Mouse (Mus musculus) ovary, postnatal 10 days (tissue): ENCODE measurements around the gene Plcl1.
"Not testable (repeated sequence)": the region's sequence is repeated elsewhere in the genome, so short reads cannot be mapped to it uniquely, and the experiment has no call there.

Source experiments
- DNase-seq: peaks from one replicate; pipeline ENCODE4 v3.0.0; 2022; ENCODE audit warnings: low spot score

Gene Plcl1

GRCm38 (mm10) chr1:55445043-55445688, 39.4 kb downstream of the Plcl1 start:
- no peak for DNase-seq

GRCm38 (mm10) chr1:55445689-55446044, 39.9 kb downstream of the Plcl1 start:
- no peak for DNase-seq

DNA sequence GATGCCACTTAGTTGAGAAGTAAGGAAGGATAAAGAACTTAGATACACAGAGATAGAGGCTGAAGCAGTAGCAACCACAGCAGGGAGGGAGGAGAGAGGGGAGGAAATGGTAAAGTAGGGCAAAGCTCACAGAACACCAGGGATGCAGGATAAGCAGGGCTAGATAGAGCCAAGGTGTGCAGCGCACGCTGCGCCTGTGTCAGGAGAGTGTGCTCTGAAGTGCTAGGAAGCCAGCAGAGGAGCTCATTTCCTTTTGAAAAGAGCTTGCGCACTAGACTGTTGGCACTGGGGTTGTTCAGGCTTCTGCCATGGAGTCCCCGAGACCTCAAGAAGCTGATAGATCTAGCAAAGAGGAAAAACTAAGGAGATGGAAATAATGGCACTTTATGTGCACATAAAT, 40.6 kb downstream of the Plcl1 start:
- DNase-seq: no peak

DNA sequence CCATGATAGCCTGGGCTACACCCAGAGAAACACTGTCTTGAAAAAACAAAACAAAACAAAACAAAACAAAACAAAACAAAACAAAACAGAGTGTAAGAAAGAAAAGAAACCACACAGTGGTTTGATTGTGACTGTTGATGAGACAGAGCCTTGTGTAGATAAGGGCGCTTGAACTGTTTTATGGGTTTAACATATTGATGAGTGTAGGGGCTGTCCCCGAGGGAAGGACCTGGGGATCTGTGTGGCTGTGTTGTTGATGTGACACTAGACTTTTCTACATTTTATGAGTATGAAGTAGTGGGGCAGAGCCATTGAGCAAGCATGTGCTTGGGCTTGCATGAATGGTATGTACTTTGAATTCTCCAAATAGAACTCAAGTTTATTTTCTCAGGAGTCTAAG, 41.2 kb downstream of the Plcl1 start:
- DNase-seq: no peak

- no peak for DNase-seq
These were observed 41.9 kb downstream of the Plcl1 start for GRCm38 (mm10) chr1:55447661-55448060.

DNA sequence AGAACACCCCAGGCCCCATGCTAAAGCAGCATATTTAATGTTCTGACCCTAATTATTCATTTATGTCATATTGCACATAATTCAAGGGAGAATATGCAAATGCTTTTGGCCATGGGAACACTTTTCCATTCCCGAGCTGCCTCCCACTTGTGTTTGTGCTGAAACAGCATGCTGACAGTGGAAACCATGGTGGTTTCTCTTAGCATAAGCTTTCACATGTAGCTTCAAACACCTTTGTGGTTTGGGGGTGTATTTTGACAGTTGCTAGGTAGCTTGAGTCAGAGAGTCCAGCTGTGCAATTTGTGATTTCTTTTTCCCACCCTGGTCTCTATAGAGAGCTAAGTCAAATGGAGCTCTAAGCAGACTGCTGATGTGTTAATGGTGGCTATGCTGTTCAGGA, 42.4 kb downstream of the Plcl1 start:
- DNase-seq: no peak

- DNase-seq: no peak
These were observed 44.1 kb downstream of the Plcl1 start for GRCm38 (mm10) chr1:55449779-55450178.

GRCm38 (mm10) chr1:55454119-55454518, 48.4 kb downstream of the Plcl1 start:
- no peak for DNase-seq

GRCm38 (mm10) chr1:55462301-55462700, 56.6 kb downstream of the Plcl1 start:
- no peak for DNase-seq

DNA sequence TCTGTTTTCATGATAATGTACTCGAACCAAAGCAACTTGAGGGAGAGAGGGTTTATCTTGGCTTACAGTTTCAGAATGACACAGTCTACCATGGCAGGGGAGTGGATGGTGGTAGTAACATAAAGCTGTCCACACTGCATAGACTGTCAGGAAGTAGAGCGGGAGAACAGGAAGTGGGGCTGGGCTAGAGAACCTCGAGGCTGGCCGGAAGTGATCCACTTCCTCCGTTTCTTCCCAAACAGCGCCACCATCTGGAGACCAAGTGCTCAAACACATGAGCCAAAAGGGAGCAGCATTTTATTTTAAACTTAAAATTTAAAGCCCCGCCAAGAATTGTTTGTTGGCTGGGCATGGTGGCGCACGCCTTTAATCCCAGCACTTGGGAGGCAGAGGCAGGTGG, 68.0 kb downstream of the Plcl1 start:
- DNase-seq: no peak

DNA sequence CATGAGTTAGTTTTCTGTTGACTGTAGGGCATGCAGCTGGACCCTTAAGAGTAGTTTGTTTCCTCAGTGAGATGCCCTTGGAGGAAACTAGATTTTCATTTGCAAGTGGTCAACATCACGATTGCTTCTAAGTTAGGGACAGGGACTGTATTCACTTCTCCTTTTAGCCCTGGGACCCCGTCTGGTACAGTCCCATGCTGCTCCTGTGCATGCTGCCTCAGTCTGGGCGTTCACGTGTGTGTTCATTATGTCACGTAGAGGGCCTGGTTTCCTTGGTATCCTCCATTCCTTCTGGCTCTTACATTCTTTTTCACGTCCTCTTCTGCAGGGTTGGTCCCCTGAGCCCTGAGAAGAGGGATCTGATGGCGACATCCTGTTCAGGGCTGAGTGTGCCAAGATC, 69.3 kb downstream of the Plcl1 start:
- no peak for DNase-seq

- not testable (repeated sequence) for DNase-seq
These were observed 81.7 kb downstream of the Plcl1 start for GRCm38 (mm10) chr1:55487371-55487770.

DNA sequence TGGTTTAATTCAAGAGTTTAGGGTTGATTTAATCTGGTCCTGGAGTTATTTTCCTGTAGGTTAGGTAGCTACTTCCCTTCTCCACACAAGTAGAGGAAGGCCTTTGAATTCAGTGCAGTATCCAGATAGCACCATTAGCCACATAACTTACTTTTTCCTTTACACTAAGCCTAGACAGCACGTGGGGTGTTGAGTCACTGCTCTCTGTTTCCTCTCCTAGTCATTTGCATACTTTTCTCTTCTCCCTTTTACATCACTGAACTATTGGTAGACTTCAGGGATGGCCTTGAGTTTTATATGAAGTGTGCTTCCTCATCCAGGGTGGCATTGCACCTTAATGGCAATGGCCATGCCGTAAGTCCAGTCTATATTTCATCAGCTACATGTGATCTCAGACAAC, 82.5 kb downstream of the Plcl1 start:
- DNase-seq: no peak

- DNase-seq: no peak
These were observed 83.6 kb downstream of the Plcl1 start for GRCm38 (mm10) chr1:55489355-55489754.

DNA sequence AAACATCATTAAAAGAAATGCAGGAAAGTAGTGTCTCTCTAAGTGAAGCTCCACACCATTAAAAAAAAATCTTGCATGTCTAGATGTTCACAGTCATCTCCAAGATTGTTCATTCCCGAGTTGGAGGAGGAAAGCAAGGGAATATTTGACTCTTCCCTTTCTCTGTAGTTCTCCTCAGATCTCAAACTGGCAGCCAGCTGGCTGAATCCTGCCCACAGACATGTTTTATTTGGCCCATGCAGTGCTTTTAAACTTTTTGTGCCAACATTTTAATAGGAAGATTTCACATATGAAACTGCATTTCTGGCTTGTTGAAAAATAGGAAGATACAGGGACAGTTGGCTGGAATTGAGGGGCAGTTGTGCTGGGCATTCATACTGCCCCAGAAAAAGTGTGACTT, 94.2 kb downstream of the Plcl1 start:
- no peak for DNase-seq

- no peak for DNase-seq
These were observed 95.4 kb downstream of the Plcl1 start for GRCm38 (mm10) chr1:55500981-55501682.

- DNase-seq: no peak
These were observed 100.1 kb downstream of the Plcl1 start for GRCm38 (mm10) chr1:55505811-55506210.

- no peak for DNase-seq
These were observed 101.3 kb downstream of the Plcl1 start for GRCm38 (mm10) chr1:55507061-55507460.

DNA sequence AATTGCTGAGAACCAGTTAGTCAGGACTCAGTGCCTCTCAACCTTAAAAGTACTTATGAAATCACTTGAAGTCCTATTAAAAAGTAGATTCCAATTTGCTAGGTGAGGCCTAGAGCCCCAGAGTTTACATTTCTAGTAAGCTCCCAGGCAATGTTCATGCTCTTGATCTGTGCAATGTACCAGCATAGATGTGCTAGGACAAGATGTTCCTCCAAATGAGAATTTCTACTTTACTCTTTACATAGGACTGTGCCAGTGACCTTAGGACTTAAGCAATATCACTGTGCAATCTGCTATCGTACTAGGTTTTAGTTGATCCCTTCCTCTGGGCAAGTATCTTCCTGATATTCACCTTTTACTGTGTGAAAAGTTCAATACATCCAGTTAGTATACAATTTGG, 103.9 kb downstream of the Plcl1 start:
- no peak for DNase-seq

DNA sequence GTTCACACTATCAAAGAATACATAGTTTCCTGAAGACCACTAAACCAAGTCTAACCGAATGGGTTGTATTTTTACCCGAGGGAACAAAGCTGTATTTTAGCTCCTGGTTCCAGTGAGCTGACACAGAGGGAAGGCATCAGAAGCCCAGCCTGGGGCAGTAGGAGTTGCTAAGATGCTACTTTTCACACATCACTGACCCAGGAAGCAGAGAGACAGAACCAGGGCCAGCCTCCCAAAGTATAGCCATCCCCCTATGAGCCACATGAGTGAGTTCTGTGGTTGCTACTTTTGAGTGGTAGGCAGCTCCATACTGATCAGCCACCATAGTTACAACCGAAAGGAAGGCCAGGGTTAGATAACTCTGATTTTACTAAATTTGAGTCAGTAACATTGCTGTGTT, 106.4 kb downstream of the Plcl1 start:
- DNase-seq: no peak

DNA sequence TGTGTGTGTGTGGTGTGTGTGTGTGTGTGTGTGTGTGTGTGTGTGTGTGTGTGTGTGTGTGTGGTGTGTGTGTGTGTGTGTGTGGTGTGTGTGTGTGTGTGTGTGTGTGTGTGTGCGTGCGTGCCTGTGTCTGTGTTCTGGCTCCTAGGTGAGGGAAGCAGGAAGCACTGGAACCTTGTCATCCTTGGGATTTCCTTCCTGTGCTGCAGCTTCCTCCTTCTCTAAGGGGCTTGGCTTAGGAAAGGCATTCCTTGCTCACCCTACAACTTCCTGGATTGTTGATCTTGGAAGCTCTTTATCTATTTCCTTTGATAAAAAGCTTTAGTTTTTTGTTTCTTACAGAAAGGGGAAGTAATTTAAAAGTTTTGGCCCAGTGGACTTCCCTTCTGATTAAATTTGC, 107.1 kb downstream of the Plcl1 start:
- DNase-seq: not testable (repeated sequence)

GRCm38 (mm10) chr1:55517182-55517581, 111.5 kb downstream of the Plcl1 start:
- DNase-seq: no peak

- DNase-seq: no peak
These were observed 118.2 kb downstream of the Plcl1 start for GRCm38 (mm10) chr1:55523966-55524365.

- no peak for DNase-seq
These were observed 119.4 kb downstream of the Plcl1 start for GRCm38 (mm10) chr1:55525100-55525499.
